Mouse (Mus musculus) urinary bladder, postnatal 14 days (tissue): ENCODE measurements around the gene Znrf2.
"Not testable (repeated sequence)": the region's sequence is repeated elsewhere in the genome, so short reads cannot be mapped to it uniquely, and the experiment has no call there.

Experiments
- DNase-seq: peaks from one replicate; pipeline ENCODE4 v3.0.0; 2021; ENCODE audit warnings: low spot score

The Znrf2 gene

GRCm38 (mm10) chr6:54809531-54810313 is 7.0 kb upstream of the Znrf2 start:
- no peak for DNase-seq

- no peak for DNase-seq
Measured at GRCm38 (mm10) chr6:54810314-54810646, 6.4 kb upstream of the Znrf2 start.

- peak; percentile 66 for DNase-seq
Measured at GRCm38 (mm10) chr6:54811546-54812250, 5.0 kb upstream of the Znrf2 start.

GRCm38 (mm10) chr6:54812276-54812675 is 4.4 kb upstream of the Znrf2 start:
- peak; percentile 48 for DNase-seq

GRCm38 (mm10) chr6:54815428-54816130 is 1.1 kb upstream of the Znrf2 start:
- no peak for DNase-seq

GRCm38 (mm10) chr6:54817266-54817767 is 601 bp downstream of the Znrf2 start:
- peak; percentile 51 for DNase-seq

GRCm38 (mm10) chr6:54818389-54818788 is 1.7 kb downstream of the Znrf2 start:
- DNase-seq = no peak

GRCm38 (mm10) chr6:54819272-54819671 is 2.6 kb downstream of the Znrf2 start:
- no peak for DNase-seq

GRCm38 (mm10) chr6:54819746-54820145 is 3.0 kb downstream of the Znrf2 start:
- DNase-seq = no peak

- no peak for DNase-seq
Measured at GRCm38 (mm10) chr6:54822348-54822747, 5.6 kb downstream of the Znrf2 start.

GRCm38 (mm10) chr6:54824561-54824960 is 7.8 kb downstream of the Znrf2 start:
- not testable (repeated sequence) for DNase-seq

- no peak for DNase-seq
Measured at GRCm38 (mm10) chr6:54827481-54827880, 10.8 kb downstream of the Znrf2 start.

- no peak for DNase-seq
Measured at GRCm38 (mm10) chr6:54828274-54828673, 11.6 kb downstream of the Znrf2 start.

GRCm38 (mm10) chr6:54830048-54830772 is 13.5 kb downstream of the Znrf2 start:
- DNase-seq = no peak

- DNase-seq = no peak
Measured at GRCm38 (mm10) chr6:54831069-54831720, 14.5 kb downstream of the Znrf2 start.

GRCm38 (mm10) chr6:54833427-54833826 is 16.7 kb downstream of the Znrf2 start:
- no peak for DNase-seq

- no peak for DNase-seq
Measured at GRCm38 (mm10) chr6:54836666-54837065, 19.9 kb downstream of the Znrf2 start.

GRCm38 (mm10) chr6:54841399-54841798 is 24.7 kb downstream of the Znrf2 start:
- no peak for DNase-seq

GRCm38 (mm10) chr6:54842041-54842440 is 25.3 kb downstream of the Znrf2 start:
- no peak for DNase-seq

- DNase-seq = no peak
Measured at GRCm38 (mm10) chr6:54848546-54848945, 31.8 kb downstream of the Znrf2 start.
